Mouse (Mus musculus) liver, embryonic 14.5 days (tissue): ENCODE data around the gene Ttc38.

Experiments used
- CTCF ChIP-seq: IDR thresholded peaks from 2 replicates; pipeline ENCODE4 v1.5.1; 2016; ENCODE audit warnings: antibody characterized with exemption, low read depth, control low read depth
- EP300 ChIP-seq: IDR thresholded peaks from 2 replicates; pipeline ENCODE4 v1.6.1; 2016; ENCODE audit warnings: antibody characterized with exemption, low read depth

DNA sequence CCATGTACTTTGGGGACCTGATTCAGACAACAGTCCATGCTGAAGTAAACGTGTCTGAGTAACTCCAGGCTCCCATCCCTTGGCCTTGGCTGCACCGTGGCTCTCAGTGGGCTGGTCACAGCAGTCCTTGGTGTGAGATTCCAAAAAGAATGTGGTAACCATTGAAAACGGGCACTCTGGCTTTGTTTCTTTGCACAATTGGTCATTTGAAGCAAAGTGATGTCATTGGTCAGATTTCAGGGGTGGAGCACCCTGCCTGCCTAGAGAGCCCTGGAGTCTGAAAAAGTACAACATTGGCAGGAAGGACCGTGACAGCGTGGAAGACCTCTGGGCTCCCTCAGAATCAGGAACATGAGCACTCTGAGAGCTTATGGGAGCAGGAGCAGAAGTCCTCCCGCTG, 67.3 kb downstream of the Ttc38 start:
- TF ChIP-seq CTCF (no peak), EP300 (no peak)
